Mouse (Mus musculus): ENCODE measurements around the gene Ip6k1. TPM values are rescaled to one million over a fixed set of nuclear protein-coding genes. Genes with fewer than 3 reads are reported as not detected.

Gene Ip6k1
- polyA plus RNA-seq, 1 experiment from 2014 or later = 29.3 TPM

- ATAC-seq (ENCODE audit: low read depth) (peak; percentile 30), DNase-seq (peak; percentile 92)
- Histone ChIP-seq H3K4me1 (replicated peaks) (peaks cover 59% of the 10 kb centered on the region), H3K27me3 (no peaks in the 10 kb centered on the region), H3K4me2 (peak within 1 kb of the TSS; percentile 46; the same call in 1 of the 2 replicates), H3K36me3 (peaks cover 77% of the 10 kb centered on the region), H3K4me3 (replicated peaks) (0 out of 2 replicates have a peak within 1 kb of the TSS, but pooled peaks have one; percentile 7), H3K9ac (peak within 1 kb of the TSS; percentile 51; the same call in 1 of the 2 replicates), H3K27ac (peak within 1 kb of the TSS; percentile 63), H3K9me3 (replicated peaks) (no peaks in the 10 kb centered on the region)
- WGBS (ENCODE audit: insufficient replicate concordance) = 55% methylated on average over 20 of the region's 20 CpGs
Observed at GRCm38 (mm10) chr9:108052885-108053664, 50.8 kb downstream of the Ip6k1 start, which contains the start of gene Amigo3. Gene Amigo3, plus strand, starts transcription at chr9:108053159.

GRCm38 (mm10) chr9:108053665-108054225 lies 51.4 kb downstream of the Ip6k1 start:
- Histone ChIP-seq H3K27me3 (no peaks in the 10 kb centered on the region), H3K36me3 (peaks cover 83% of the 10 kb centered on the region), H3K4me1 (replicated peaks) (peaks cover 53% of the 10 kb centered on the region), H3K9me3 (replicated peaks) (no peaks in the 10 kb centered on the region), H3K4me3 (replicated peaks) (no peak overlapping the region), H3K27ac (peak overlapping the region; percentile 63; the same call in 1 of the 2 replicates), H3K9ac (0 out of 2 replicates have a peak overlapping the region, but pooled peaks have one; percentile 51), H3K4me2 (no peak overlapping the region)
- ATAC-seq (ENCODE audit: low read depth) = no peak
- DNase-seq = no peak
- 92% methylated on average over 15 of the region's 15 CpGs for WGBS (ENCODE audit: insufficient replicate concordance)

DNA sequence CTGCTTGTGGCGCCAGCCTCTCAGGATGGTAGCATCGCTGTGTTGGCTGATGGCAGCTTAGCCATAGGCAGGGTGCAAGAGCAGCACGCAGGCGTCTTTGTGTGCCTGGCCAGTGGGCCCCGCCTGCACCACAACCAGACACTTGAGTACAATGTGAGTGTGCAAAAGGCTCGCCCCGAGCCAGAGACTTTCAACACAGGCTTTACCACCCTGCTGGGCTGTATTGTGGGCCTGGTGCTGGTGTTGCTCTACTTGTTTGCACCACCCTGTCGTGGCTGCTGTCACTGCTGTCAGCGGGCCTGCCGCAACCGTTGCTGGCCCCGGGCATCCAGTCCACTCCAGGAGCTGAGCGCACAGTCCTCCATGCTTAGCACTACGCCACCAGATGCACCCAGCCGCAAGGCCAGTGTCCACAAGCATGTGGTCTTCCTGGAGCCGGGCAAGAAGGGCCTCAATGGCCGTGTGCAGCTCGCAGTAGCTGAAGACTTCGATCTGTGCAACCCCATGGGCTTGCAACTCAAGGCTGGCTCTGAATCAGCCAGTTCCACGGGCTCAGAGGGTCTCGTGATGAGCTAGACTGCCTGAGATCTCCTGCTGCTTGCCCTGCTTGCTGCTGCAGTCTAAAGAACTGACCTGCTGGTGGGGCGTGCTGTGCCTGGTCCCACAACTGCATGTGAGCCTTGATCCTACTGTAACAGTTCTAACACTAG lies 52.2 kb downstream of the Ip6k1 start:
- no peaks in the 10 kb centered on the region for H3K9me3 ChIP-seq (replicated peaks)
- peaks cover 50% of the 10 kb centered on the region for H3K4me1 ChIP-seq (replicated peaks)
- ATAC-seq (ENCODE audit: low read depth) (no peak), DNase-seq (no peak)
- H3K36me3 ChIP-seq = peaks cover 91% of the 10 kb centered on the region
- WGBS (ENCODE audit: insufficient replicate concordance) = 91% methylated on average over 22 of the region's 22 CpGs
- H3K4me2 ChIP-seq = no peak overlapping the region
- H3K9ac ChIP-seq = no peak overlapping the region
- H3K27ac ChIP-seq = no peak overlapping the region
- no peaks in the 10 kb centered on the region for H3K27me3 ChIP-seq
- no peak overlapping the region for H3K4me3 ChIP-seq (replicated peaks)

- Histone ChIP-seq H3K4me2 (no peak overlapping the region), H3K27me3 (no peaks in the 10 kb centered on the region), H3K36me3 (peaks cover 95% of the 10 kb centered on the region), H3K9ac (no peak overlapping the region), H3K4me3 (replicated peaks) (no peak overlapping the region), H3K4me1 (replicated peaks) (peaks cover 44% of the 10 kb centered on the region), H3K9me3 (replicated peaks) (no peaks in the 10 kb centered on the region), H3K27ac (no peak overlapping the region)
- DNase-seq (no peak), ATAC-seq (ENCODE audit: low read depth) (no peak)
- 50% methylated on average over 1 of the region's 1 CpGs for WGBS (ENCODE audit: insufficient replicate concordance)
Observed at GRCm38 (mm10) chr9:108055061-108055460, 52.8 kb downstream of the Ip6k1 start.

DNA sequence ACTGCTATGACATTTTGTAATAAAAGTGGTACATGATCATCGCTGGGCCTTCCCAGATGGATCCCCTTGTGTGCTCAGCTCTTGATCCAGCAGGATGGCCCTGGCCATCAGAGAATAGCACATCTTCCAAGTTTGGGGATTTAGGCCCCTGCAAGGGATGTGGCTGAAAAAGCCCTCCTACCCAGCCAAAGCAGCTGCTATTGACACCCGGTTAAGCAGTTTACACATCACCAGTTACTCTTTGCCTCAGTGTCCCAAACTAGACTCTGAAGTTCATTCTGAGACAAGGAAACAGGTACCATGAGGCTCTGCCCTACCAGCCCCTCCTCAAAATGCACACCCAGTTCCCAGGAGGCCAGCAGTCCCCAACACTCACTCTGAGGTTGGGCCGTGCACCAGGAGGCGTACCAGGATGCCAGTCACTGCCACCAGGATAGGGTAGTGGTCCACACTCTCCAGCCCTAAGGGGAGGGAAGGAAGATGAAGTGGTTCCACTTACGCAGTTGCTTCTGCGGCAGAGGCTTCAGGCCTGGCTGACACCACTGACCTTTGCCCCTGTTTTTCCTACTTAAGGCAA lies 53.4 kb downstream of the Ip6k1 start:
- no peaks in the 10 kb centered on the region for H3K27me3 ChIP-seq
- H3K4me1 ChIP-seq (replicated peaks) = peaks cover 42% of the 10 kb centered on the region
- H3K4me3 ChIP-seq (replicated peaks) = no peak overlapping the region
- no peaks in the 10 kb centered on the region for H3K9me3 ChIP-seq (replicated peaks)
- peaks cover 95% of the 10 kb centered on the region for H3K36me3 ChIP-seq
- no peak for DNase-seq
- no peak overlapping the region for H3K4me2 ChIP-seq
- 92% methylated on average over 6 of the region's 6 CpGs for WGBS (ENCODE audit: insufficient replicate concordance)
- ATAC-seq (ENCODE audit: low read depth) = no peak
- H3K9ac ChIP-seq = no peak overlapping the region
- H3K27ac ChIP-seq = no peak overlapping the region

DNA sequence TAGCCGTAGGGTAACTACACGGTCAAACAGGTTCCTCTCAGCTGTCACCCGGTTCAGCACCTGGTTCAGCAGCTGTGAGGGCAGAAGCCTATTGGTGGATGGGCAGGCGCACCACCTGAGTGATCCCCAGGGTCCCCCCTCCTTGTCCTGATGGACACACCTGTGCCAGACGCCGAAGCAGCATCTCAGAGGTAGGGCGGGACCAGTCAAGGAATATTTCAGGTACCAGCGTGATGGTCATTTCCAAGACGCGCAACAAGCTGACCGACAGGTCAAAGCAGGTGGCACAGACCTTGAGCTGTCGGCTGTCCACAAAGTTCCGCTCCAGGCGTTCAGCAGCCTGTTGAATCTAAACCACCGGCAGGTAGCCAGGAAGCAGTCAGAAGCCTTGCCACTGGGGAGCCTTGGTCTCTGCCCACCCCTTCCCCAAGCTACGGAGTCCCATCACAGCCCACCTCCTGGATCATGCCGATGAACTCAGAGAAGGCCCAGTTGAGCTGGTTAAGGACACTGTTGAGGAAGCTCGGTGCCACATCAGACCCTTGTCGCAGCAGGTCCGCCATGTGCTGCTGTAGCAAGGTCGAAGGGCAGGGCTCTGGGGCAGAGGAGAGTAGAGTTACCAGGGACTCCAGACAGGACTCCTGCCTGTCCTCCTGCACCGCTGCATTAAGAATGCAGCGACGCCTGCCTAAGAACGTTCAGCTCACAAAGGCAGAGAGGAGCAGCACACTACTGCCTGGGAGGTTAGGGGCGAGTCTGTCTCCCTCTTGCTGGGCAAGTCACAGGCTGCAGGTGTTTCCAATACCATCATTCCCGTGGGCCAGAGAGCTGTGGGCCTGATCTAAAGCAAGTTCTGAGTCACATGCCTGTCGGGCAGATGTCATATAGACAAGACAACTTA lies 54.3 kb downstream of the Ip6k1 start:
- WGBS (ENCODE audit: insufficient replicate concordance) = 87% methylated on average over 28 of the region's 28 CpGs
- no peak for ATAC-seq (ENCODE audit: low read depth)
- Histone ChIP-seq H3K27ac (no peak overlapping the region), H3K4me3 (replicated peaks) (no peak overlapping the region), H3K36me3 (peaks cover 95% of the 10 kb centered on the region), H3K4me1 (replicated peaks) (peaks cover 49% of the 10 kb centered on the region), H3K9ac (no peak overlapping the region), H3K27me3 (no peaks in the 10 kb centered on the region), H3K4me2 (no peak overlapping the region), H3K9me3 (replicated peaks) (no peaks in the 10 kb centered on the region)
- no peak for DNase-seq

GRCm38 (mm10) chr9:108057262-108057562 lies 54.9 kb downstream of the Ip6k1 start:
- Histone ChIP-seq H3K4me2 (no peak overlapping the region), H3K9me3 (replicated peaks) (no peaks in the 10 kb centered on the region), H3K36me3 (peaks cover 95% of the 10 kb centered on the region), H3K4me1 (replicated peaks) (peaks cover 52% of the 10 kb centered on the region), H3K27ac (no peak overlapping the region), H3K9ac (no peak overlapping the region), H3K27me3 (no peaks in the 10 kb centered on the region), H3K4me3 (replicated peaks) (no peak overlapping the region)
- DNase-seq = no peak
- WGBS (ENCODE audit: insufficient replicate concordance) = 88% methylated on average over 5 of the region's 5 CpGs
- ATAC-seq (ENCODE audit: low read depth) = no peak

DNA sequence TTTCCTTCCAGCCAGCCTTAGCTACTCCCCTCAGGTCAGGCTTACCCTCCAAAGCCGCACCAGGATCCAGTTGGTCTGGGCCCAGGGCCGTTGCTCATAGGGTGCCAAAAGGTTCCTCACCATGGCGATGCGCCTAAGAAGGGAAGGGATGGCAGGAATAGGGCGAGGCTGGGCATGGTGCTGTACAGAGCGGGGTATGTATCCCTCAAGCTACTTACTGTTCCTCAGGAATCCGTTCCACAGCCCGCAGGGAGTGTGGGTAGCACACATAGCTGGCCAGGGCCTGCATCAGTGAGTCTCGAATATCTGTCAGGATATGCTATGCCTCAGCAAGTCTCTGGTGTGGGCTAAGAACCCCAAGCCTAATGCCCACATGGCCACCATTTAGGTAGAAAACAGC lies 56.0 kb downstream of the Ip6k1 start:
- no peak for ATAC-seq (ENCODE audit: low read depth)
- H3K36me3 ChIP-seq = peaks cover 100% of the 10 kb centered on the region
- no peak for DNase-seq
- H3K9ac ChIP-seq = no peak overlapping the region
- no peaks in the 10 kb centered on the region for H3K27me3 ChIP-seq
- H3K9me3 ChIP-seq (replicated peaks) = no peaks in the 10 kb centered on the region
- WGBS (ENCODE audit: insufficient replicate concordance) = 95% methylated on average over 9 of the region's 9 CpGs
- no peak overlapping the region for H3K4me2 ChIP-seq
- H3K4me1 ChIP-seq (replicated peaks) = peaks cover 49% of the 10 kb centered on the region
- H3K4me3 ChIP-seq (replicated peaks) = no peak overlapping the region
- H3K27ac ChIP-seq = no peak overlapping the region

GRCm38 (mm10) chr9:108062142-108062541 lies 59.8 kb downstream of the Ip6k1 start:
- DNase-seq (no peak), ATAC-seq (ENCODE audit: low read depth) (no peak)
- H3K36me3 ChIP-seq = peaks cover 100% of the 10 kb centered on the region
- H3K4me2 ChIP-seq = no peak overlapping the region
- H3K4me3 ChIP-seq (replicated peaks) = no peak overlapping the region
- H3K27ac ChIP-seq = no peak overlapping the region
- WGBS (ENCODE audit: insufficient replicate concordance) = 82% methylated on average over 3 of the region's 3 CpGs
- no peak overlapping the region for H3K9ac ChIP-seq
- H3K9me3 ChIP-seq (replicated peaks) = no peaks in the 10 kb centered on the region
- H3K4me1 ChIP-seq (replicated peaks) = peaks cover 38% of the 10 kb centered on the region
- H3K27me3 ChIP-seq = no peaks in the 10 kb centered on the region

GRCm38 (mm10) chr9:108063361-108063760 lies 61.1 kb downstream of the Ip6k1 start:
- Histone ChIP-seq H3K27ac (no peak overlapping the region), H3K4me3 (replicated peaks) (no peak overlapping the region), H3K9ac (no peak overlapping the region), H3K36me3 (peaks cover 100% of the 10 kb centered on the region), H3K9me3 (replicated peaks) (no peaks in the 10 kb centered on the region), H3K4me1 (replicated peaks) (peaks cover 47% of the 10 kb centered on the region), H3K4me2 (no peak overlapping the region), H3K27me3 (no peaks in the 10 kb centered on the region)
- ATAC-seq (ENCODE audit: low read depth) (no peak), DNase-seq (no peak)
- 75% methylated on average over 12 of the region's 12 CpGs for WGBS (ENCODE audit: insufficient replicate concordance)

Data from liver, embryonic 13.5 days (tissue).